Mouse (Mus musculus) lung, postnatal 10 days (tissue): ENCODE measurements around the gene Plekhm2.

Experiments used
- DNase-seq: peaks from one replicate; pipeline ENCODE4 v3.0.0; 2021

The Plekhm2 gene

GRCm38 (mm10) chr4:141602523-141603223 lies 62.0 kb downstream of the Plekhm2 start:
- peak; percentile 43 for DNase-seq

GRCm38 (mm10) chr4:141601148-141601862 lies 63.4 kb downstream of the Plekhm2 start:
- DNase-seq, result no peak

GRCm38 (mm10) chr4:141600364-141600763 lies 64.3 kb downstream of the Plekhm2 start:
- no peak for DNase-seq

- DNase-seq, result peak; percentile 44
Observed at GRCm38 (mm10) chr4:141599251-141600141, 65.2 kb downstream of the Plekhm2 start.

GRCm38 (mm10) chr4:141598894-141599250 lies 65.8 kb downstream of the Plekhm2 start:
- no peak for DNase-seq

GRCm38 (mm10) chr4:141598199-141598893 lies 66.4 kb downstream of the Plekhm2 start:
- peak; percentile 91 for DNase-seq

GRCm38 (mm10) chr4:141596700-141597328 lies 67.9 kb downstream of the Plekhm2 start:
- no peak for DNase-seq

- peak; percentile 61 for DNase-seq
Observed at GRCm38 (mm10) chr4:141595605-141596268, 69.0 kb downstream of the Plekhm2 start.

- DNase-seq, result no peak
Observed at GRCm38 (mm10) chr4:141595138-141595537, 69.6 kb downstream of the Plekhm2 start.

GRCm38 (mm10) chr4:141591547-141591946 lies 73.2 kb downstream of the Plekhm2 start:
- DNase-seq, result peak; percentile 44

GRCm38 (mm10) chr4:141583919-141584318 lies 80.8 kb downstream of the Plekhm2 start:
- no peak for DNase-seq

- no peak for DNase-seq
Observed at GRCm38 (mm10) chr4:141581051-141581450, 83.6 kb downstream of the Plekhm2 start.

GRCm38 (mm10) chr4:141578833-141579232 lies 85.9 kb downstream of the Plekhm2 start:
- no peak for DNase-seq

GRCm38 (mm10) chr4:141576877-141577276 lies 87.8 kb downstream of the Plekhm2 start:
- no peak for DNase-seq

- DNase-seq, result no peak
Observed at GRCm38 (mm10) chr4:141576404-141576803, 88.3 kb downstream of the Plekhm2 start.
